Mouse (Mus musculus): ENCODE measurements around the gene Esyt1.

Esyt1 gene

DNA sequence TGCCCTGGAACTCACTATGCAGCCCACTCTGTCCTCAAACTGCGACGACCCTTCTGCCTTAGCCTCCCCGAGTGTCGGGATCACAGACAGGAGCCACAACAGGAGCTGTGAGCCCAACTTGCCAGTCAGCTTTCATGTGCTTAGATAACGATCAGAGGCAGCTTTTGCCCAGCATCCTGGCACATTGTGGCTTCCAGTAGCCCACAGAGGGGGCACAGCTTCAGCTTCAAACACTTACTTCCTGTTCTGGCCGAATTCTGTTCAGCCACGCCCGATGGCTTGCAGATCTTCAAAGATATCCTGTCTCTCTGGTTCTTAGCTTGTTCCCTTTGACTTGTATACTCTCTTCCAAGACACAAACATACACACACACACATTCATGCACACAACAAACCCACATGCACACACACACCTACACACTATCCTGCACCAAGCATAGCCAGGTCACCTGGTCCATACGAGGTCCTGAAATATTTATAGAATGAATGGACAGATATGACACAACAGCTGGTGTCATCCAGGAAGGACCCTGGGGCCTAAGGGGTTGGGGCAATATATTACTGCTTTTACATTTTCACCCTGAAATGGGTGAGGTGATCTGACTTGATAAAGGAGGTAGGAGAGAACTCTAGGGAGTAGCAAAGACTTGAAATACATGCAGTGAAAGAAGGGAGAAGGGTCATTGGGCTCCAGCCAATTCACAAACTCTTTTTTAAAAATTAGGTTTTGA, 20.9 kb downstream of the Esyt1 start:
- DNase-seq (ENCODE audit: low read depth, low spot score): peak; percentile 82

DNA sequence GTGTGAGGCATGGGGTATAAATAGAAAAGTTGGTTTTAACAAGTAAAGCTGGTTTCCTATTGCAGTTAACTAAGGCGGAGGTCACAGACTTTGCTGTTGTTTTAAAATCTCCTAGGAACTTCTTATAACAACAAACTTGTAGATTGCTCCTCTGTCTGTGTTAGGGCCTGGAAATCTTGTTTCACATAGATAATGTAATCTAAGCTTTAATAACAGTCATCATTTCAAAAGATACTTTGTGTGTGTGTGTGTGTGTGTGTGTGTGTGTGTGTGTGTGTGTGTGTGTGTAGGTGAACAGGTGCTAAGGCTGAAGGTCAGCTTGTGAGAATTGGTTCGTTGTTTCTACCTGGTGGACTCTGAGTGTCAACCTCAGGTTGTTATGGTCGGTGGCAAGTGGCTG, 21.7 kb downstream of the Esyt1 start:
- no peak for DNase-seq (ENCODE audit: low read depth, low spot score)

DNA sequence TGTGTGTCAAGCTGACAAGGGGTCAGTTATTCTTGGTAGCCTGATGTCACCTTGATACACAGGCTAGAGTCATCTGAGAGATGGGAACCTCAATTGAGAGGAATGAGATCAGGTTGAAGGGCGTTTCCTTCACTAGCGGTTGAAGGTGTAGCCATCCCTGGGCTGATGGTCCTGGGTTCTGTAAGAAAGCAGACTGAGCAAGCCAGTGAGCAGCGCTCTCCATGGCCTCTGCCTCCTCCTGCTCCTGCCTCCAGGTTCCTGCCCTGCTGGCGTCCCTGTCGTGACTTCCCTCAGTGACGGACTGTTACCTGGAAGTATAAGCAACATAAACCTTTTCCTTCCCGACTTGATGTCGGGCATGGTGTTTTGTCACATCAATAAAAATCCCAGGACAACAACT, 22.1 kb downstream of the Esyt1 start:
- DNase-seq (ENCODE audit: low read depth, low spot score): no peak

DNA sequence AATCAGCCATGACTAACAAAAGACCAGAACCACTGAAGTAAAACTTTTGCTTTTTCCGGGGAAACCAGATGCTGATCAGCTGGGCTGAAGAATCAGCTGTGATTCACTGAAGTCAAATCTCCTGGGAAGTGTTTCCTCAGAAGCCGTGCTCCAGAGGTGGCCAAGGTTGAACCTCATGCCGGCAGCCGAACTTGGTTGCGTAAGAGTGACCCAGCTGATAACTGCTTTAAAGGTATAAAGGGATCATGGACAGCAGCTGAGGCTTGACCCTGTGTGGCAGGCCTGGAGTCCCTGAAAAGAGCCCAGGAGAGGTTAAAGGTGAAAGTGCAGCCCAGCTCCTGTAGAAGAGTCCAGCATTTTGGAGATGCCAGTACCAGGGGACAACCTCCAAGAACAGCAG, 23.3 kb downstream of the Esyt1 start:
- no peak for DNase-seq (ENCODE audit: low read depth, low spot score)

DNA sequence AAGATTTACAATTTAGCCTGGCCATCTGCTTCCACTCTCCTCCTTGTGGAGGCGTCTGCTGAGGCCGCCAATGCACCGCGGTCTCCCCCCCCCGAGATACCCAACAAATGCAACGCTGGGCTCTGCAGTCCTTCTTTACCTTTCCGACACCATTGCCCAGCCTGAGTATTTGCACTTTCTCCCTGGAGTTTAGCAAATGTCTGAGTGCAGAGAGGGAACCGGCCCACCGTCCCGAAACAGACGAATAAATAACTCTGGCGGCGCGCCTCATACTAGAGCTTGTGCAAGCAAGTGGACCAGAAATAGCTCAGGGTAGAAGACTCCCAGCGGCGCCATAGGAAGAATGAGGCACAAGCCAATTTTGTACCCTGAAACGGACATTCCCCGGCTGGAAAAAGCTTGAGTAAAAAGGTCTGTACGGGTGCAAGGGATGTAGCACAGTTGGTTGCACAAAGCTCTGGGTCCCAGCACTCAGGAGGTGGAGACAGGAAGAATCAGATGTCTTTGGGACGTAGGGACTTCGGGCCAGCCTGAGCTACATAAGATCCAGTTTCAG, 26.5 kb downstream of the Esyt1 start:
- DNase-seq (ENCODE audit: low read depth, low spot score): no peak

DNA sequence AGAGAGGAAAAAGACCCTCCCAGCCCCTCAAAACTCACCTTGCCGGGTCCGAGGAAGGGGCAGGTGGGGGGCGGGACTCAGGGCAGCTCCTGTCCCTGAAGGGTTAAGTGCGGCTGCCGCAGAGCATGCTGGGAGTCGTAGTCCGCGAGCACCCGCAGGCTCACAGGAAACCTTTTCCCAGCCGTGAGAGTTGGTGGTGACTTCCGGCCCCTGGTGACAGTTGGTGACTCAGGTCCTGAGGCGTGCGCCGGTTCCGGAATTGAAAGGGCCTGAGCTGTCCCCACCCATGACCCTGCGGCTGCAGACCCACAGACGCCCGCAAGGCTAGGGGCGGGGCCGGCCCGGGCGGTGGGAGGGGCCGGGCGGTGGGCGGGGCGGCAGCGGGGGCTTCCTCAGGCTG, 27.1 kb downstream of the Esyt1 start, which contains the start of gene Myl6b:
Gene Myl6b (minus strand): TSS at position 96 of the 400 bp plus-strand sequence.
- DNase-seq (ENCODE audit: low read depth, low spot score): peak; percentile 98

DNA sequence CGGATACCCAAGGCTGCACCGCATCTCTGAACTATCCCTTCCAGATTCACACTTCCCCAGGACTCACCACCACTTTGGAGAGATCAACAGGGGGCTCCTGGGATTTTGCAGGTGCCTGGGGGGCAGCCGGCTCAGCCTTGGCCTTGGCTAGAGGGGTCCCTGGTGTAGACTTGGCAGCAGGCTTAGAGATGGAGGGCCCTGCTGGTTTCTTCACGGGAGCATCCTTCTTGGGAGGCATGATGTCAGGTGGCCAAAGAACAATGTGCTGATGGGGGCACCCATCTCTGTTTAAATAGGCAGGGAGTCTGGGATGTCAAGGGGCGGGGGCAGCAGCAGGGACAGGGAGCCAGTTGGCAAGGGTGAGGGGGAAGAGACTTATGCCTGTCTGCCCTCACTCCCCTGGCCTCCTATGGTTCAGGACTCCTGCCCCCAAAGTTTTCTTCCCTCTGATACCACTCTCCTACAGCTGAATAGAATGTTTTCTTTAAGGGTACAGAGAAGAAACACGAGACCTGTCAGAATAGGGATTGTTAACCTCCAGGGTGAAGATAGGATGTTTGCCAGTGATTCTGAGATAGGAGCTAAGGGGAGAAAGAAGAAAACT, 28.4 kb downstream of the Esyt1 start:
- DNase-seq (ENCODE audit: low read depth, low spot score): no peak

DNA sequence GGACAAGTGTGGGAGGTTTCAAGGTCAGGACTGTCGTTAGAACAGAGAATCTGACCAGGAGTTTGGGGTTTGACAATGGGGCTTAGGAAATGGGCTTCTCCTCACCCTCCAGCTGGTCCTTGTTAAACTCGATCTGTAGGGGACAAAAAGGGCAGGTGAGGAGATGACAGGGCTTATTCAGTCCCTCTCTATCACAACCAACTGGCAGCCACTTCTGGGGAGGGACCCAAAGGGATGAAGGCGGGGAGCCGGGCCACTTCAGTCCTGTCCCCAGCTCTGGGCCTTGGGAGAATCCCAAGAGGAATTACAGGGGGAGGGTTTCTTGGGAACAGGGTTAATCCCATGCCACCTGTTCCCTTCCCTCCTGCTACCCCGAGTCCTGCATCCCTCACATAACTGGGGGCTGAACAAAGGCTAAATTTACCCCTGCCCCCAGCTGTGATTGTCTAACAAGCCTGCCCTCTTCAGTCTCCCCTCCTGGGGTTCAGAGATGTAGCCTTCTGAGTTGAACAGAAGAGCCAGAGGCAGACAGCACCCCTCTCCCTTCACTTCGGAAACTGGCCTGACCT, 29.1 kb downstream of the Esyt1 start:
- DNase-seq (ENCODE audit: low read depth, low spot score): no peak

DNA sequence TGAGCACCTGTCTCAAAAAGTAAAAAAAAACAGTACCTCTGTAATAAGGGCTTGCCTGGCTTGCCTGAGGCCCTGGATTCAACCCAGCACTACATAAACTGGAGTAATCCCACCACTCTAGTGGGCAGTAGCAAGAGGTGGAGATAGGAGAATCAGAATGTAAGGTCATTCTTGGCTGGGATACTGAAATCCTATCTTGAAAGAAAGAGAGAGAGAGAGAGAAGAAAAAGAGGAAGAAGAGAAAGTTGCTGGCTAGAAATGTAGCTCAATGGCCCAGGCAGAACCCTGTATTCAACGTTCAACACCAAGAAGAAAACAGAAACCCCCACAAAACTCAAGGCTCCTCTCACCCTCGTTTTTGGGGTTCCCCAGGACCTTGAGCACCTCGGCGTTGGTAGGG, 29.8 kb downstream of the Esyt1 start:
- no peak for DNase-seq (ENCODE audit: low read depth, low spot score)

DNA sequence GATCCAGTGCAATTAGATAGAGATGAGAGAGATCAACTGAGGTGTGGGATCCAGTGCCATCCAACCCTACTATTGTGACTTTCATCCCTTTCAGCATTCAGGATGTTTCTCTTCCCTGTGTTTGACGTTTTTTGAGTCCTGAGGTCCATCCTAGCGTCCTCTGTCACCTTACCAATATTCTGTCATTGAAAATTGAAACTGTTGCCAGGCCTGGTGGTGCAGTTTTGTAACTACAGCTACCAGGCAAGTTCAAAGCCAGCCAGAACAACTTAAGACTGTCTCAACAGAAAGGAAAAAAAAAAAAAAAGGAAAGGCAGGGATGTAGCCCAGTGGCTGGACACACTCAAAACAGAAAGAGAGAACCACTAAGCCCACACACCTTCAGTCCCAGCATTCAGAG, 30.4 kb downstream of the Esyt1 start:
- DNase-seq (ENCODE audit: low read depth, low spot score): peak; percentile 53

DNA sequence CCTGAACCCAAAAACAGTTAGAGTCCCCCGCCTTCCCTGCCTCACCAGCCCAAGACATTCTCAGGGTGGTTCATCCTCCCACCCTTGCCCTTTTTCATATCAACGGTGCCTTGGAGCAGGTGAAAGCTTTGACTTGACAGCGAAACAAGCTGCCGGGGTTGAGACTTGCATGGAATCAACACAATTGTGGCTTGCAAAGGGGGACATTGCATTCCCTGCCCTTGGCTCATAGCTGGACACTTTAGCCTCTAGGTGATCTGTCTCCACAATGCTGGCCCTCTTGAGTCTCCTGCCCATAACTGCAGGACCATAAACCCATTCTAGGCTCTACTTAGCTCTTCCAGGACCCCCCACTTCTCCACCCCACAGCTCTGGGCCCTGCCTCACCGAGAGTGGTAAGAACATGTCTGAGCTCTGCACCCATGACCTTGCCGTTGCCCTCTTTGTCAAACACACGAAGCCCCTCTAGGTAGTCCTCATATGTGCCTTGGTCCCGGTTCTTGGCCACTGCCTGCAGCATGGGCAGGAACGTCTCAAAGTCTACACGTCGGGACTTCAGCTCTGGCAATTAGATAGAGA, 30.9 kb downstream of the Esyt1 start:
- no peak for DNase-seq (ENCODE audit: low read depth, low spot score)

DNA sequence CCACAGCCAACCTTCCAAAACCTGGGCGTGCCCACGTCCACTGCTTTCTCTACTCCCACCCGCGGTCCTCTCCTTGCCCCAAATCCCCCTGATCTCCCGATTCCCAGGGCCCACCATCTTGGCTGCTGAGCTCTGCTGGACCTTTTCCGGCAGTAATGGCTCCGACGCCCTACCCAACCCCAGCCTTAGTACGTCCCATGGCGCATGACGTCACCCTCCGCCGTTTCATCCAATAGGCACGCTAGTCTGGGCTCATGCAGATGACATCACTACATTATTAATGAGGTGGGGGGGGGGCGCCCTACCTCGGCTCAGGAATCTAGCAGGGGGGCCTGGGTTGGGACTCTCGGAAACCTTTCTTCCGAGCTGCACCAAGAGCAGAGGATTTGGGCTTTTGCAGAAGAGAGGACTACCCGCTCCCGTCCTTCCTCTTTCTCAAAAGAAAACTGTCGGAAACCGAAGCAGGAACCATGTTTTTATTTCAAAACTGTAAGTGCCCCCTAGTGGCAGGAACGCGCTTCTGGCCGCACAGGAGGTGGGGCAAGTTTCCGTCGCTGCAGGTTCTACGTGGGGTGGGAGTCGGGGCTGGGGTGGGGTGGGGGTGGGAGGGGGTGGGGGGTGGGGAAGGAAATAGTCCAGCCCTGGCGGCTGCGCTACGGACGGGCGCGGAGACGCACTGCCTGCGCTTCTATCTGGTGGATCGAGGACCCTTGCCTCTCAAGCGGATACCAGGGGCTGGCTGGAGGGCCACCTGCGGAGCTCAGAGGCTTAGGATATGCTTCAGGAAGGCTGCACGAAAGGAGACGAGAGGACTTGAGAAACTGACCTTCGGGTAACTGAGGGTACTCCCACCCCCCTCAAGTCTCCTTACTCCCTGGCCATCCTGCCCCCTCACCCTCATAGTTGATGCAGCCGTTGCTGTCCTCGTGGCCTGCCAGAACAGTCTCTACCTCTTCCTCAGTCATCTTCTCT, 31.7 kb downstream of the Esyt1 start, which contains the start of gene Myl6:
Gene Myl6 (minus strand): TSS at position 451 of the 972 bp plus-strand sequence.
- peak; percentile 98 for DNase-seq (ENCODE audit: low read depth, low spot score)

DNA sequence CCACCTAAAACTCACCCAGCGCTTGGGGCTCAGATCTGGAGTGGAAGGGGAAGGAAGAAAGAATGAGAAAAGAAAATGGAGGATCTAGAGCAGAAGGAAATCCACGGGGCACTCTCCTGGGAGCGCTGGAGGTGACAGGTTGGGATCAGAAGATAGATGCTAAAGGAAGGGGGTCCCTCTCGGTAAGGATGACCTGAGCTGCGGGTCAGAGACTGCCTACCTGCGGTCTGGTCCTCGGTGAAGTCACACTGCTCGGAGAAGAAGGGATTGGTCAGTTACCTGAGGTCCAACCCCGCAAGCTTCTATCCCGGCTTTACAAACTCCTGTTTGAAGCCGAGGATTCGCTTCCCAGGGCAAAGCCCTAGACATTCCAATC, 32.4 kb downstream of the Esyt1 start:
- peak; percentile 56 for DNase-seq (ENCODE audit: low read depth, low spot score)

DNA sequence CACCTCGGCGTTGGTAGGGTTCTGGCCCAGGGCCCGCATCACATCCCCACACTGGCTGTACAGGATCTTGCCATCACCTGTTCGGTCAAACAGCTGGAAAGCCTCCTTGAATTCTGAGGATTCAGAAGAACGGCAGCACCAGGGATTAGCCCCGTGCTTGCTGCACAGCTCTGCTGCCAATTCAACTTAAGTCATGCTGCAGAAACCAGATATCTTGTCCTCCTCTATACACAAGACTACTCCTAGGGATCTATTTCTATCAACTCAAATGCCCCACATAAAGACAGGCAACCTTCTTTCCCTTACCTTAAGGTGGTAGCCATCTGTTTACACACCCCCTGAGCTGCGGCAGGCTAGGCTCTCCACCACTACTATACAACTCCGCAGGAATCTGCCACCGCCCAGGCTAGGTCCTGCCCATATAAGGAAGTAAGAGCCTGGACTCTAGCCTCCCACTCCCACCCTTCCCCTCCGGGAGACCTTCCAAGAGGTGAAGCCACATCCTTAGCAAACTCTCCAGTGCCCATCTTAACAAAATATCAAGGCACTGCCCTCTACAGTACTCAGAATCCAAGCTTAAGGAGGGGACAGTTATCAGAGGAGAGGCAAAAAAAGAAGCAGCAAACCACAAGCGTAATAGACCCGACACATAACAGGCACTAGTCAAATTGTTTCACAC, 32.9 kb downstream of the Esyt1 start:
- DNase-seq (ENCODE audit: low read depth, low spot score): peak; percentile 57

DNA sequence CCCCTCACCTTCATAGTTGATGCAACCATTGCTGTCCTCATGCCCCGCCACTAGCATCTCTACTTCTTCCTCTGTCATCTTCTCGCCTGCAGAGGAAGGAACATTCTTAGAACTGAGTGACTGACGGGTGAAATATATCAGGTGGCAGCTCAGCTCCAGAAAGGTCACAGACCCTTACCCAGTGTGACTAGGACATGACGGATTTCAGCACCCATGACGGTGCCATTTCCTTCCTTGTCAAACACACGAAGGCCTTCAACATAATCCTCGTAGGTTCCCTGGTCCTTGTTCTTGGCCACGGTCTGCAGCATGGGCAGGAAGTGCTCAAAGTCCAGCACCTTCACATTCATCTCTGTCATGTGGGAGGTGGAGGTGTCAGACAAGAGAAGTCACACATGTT, 33.6 kb downstream of the Esyt1 start:
- peak; percentile 44 for DNase-seq (ENCODE audit: low read depth, low spot score)

DNA sequence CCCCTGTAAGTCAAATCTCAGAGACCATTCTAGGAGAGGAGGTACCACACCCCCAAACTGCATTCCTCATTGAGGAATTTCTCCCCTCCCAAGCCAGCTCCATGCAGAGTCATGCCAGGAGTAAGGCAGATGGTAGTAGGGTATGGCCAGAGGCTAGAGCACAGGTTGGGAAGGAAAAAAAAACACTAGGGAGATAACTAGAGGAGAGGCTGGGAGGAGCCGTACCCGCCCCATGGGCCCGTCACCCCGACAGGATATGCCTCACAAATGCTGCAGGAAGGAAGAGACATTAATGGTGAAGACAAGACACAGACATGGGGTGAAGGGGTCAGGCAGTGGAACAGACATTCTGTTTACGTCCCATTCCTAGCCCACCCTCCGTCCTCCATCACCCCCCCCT, 34.2 kb downstream of the Esyt1 start:
- DNase-seq (ENCODE audit: low read depth, low spot score): peak; percentile 51

DNA sequence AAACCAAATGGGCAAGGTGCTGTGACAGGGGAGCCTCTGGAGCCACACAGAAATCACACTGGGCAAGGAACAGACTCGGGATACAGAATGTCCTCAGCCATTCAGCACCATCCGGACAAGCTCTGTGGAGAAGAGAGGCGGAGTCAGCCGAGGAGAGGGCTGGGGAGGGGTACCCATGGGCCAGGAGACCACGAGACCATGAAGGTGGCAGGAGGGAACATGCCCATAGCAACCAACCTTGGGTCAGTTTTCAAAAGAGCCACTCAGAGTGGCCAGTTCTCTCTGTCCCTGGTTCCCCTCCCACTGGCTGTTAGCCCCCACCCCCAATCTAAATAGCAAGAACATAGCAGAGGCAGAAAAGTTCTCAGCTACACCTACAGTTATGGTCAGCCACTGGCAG, 34.8 kb downstream of the Esyt1 start:
- no peak for DNase-seq (ENCODE audit: low read depth, low spot score)

DNA sequence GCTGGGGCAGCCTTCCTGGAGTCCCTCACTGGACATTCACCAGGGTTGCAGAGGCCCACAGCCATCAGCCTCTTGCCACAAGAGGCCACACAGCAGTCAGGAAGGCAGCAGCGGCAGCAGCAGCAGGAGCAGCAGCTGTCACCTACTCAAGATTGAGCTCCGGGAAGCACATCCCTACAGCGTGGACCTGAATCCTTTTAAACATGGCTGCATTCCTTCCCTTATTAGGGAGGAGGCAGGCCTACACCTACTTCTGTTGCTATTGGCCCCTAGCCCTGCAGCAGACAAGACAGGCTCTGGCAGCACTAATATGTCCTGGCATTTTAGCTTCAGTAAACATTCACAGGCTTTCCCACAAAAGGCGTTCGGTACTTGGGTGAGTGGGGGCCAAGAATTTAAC, 35.4 kb downstream of the Esyt1 start:
- no peak for DNase-seq (ENCODE audit: low read depth, low spot score)

DNA sequence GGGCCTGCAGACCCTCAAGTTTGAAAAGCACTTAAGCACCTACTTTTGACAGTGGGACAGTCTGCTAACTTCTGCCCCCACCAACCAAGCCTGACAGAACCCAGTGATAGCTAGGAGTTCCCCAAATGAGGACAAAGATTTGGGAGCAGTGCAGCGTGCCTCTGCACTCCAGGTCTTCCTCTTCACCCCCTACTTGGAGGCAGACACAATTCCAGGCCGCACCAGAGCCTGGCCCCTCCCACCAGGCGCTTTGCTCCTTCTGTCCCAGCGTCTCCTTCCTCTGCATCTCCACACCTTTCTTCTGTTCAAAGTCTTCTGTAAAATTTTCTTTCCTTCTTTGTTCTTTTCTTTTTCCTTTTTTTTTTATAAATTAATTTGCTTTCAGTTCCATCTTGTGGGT, 35.9 kb downstream of the Esyt1 start:
- no peak for DNase-seq (ENCODE audit: low read depth, low spot score)

DNA sequence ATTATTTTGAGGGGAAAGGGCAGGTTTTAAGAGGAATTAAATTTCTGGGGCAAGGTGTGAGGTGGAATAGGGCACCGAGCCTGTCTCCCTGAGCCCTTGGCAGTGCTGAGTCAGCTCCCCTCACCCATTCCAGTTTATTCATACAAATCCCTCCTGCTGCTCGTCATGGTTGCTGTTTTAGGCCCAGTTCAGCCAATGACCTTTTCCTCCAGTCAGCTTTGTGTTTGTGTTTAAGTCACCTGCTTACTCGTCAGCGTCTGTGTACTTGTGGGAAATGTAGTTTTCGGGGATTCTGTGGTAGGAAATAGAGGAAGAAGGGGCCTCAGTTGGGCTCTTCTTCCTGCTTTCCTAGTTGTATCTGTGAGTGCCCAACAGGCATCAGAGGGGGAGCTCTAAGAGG, 36.3 kb downstream of the Esyt1 start:
- DNase-seq (ENCODE audit: low read depth, low spot score): no peak

DNA sequence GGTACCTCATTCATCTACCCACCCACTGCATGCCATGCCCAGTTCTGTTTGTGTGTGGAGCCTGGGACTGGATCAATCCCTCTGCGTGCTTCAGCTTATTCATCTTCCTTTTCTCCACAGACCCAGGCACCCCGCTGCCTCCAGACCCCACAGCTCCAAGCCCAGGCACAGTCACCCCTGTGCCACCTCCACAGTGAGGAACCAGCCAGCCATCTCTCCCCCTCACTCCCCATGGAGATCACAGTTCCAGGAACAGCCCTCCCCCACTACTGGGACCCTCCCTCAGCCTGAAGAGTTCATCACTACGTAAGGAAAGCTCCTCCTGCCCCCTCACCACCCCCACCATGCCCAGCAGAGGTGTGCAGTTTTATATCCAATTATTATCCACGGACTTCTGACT, 36.9 kb downstream of the Esyt1 start:
- DNase-seq (ENCODE audit: low read depth, low spot score): no peak
